Mouse (Mus musculus) C2C12 (cell line): ENCODE results near the gene Htt.

ENCODE experiments used
- CTCF ChIP-seq: IDR thresholded peaks from one replicate; pipeline ENCODE4 v1.5.1; 2011; ENCODE audit not compliant: control insufficient read depth, insufficient read depth, insufficient read length
- MYOD1 ChIP-seq: IDR thresholded peaks from one replicate; pipeline ENCODE4 v1.6.1; 2011; ENCODE audit warnings: low read depth; ENCODE audit not compliant: control insufficient read depth, insufficient read length

DNA sequence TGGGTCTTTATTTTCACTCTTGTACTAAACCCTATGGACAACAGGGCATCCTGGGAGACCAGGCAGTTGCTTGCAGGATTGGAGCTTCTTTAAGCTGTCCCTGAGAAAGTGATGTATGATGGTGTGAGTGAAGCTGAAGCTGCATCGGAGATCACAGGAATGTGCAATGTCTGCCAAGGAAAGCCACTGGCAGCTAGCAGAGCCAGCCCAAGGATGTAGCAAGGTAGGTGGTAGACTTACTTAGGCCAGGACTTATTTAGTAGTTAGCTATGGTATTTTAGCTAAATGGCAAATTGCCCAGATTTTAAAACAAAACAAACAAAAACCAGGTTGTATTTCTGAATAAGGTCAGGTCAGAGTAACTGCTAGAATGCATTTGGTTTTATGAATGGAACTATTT lies 2.8 kb upstream of the Htt start:
- TF ChIP-seq CTCF (no peak), MYOD1 (no peak)
